8 mouse cellular contexts compared by ENCODE assay signal in genomic region chr19:23136202-23136850, GRCm38 (mm10). TPM values are rescaled to one million over a fixed set of nuclear protein-coding genes. Genes with fewer than 3 reads are reported as not detected.
DNase-seq lines count a peak whose midpoint lies in the region; ATAC-seq lines count a peak whose summit lies in the region.

No protein-coding gene starts in this region.

- intact Hi-C loops in left cerebral cortex, postnatal 36 days (cut with DNase I): no loop called here

- peak overlapping the region; percentile 91 for H3K4me2 ChIP-seq in forebrain, embryonic 15.5 days (replicated peaks)
- peak overlapping the region; percentile 82 for H3K4me2 ChIP-seq in midbrain, embryonic 12.5 days (replicated peaks)

- peak overlapping the region; percentile 94 for H3K4me3 ChIP-seq in megakaryocyte, embryonic 14.5 days (replicated peaks)
- H3K4me3 ChIP-seq in forebrain, embryonic 15.5 days: peak overlapping the region; percentile 45
- peak overlapping the region; percentile 58 for H3K4me3 ChIP-seq in hindbrain, embryonic 10.5 days
- peak overlapping the region; percentile 43 for H3K4me3 ChIP-seq in midbrain, embryonic 12.5 days

- no peak overlapping the region for H3K27ac ChIP-seq in forebrain, embryonic 15.5 days (replicated peaks)
- peak overlapping the region; percentile 79 for H3K27ac ChIP-seq in hindbrain, embryonic 10.5 days
- no peak overlapping the region; the same call in 1 of the 2 replicates for H3K27ac ChIP-seq in midbrain, embryonic 12.5 days (replicated peaks)

- peaks cover 70% of the 10 kb centered on the region for H3K4me1 ChIP-seq in megakaryocyte, embryonic 14.5 days
- H3K4me1 ChIP-seq in forebrain, embryonic 15.5 days: peaks cover 42% of the 10 kb centered on the region
- peaks cover 45% of the 10 kb centered on the region for H3K4me1 ChIP-seq in hindbrain, embryonic 10.5 days (replicated peaks)
- H3K4me1 ChIP-seq in midbrain, embryonic 12.5 days: peaks cover 38% of the 10 kb centered on the region

- peak overlapping the region; percentile 41 for H3K9ac ChIP-seq in forebrain, embryonic 15.5 days (replicated peaks)
- peak overlapping the region; percentile 53; the same call in 1 of the 2 replicates for H3K9ac ChIP-seq in midbrain, embryonic 12.5 days (replicated peaks)

- H3K36me3 ChIP-seq in megakaryocyte, embryonic 14.5 days (replicated peaks; ENCODE audit: low read length): no peaks in the 10 kb centered on the region
- H3K36me3 ChIP-seq in forebrain, embryonic 15.5 days: no peaks in the 10 kb centered on the region
- H3K36me3 ChIP-seq in hindbrain, embryonic 10.5 days: no peaks in the 10 kb centered on the region
- H3K36me3 ChIP-seq in midbrain, embryonic 12.5 days: no peaks in the 10 kb centered on the region

- H3K9me3 ChIP-seq in megakaryocyte, embryonic 14.5 days: no peaks in the 10 kb centered on the region
- H3K9me3 ChIP-seq in forebrain, embryonic 15.5 days: no peaks in the 10 kb centered on the region
- H3K9me3 ChIP-seq in hindbrain, embryonic 10.5 days: no peaks in the 10 kb centered on the region
- H3K9me3 ChIP-seq in midbrain, embryonic 12.5 days: no peaks in the 10 kb centered on the region

- WGBS in forebrain, embryonic 15.5 days: 2% methylated on average over 27 of the region's 27 CpGs
- under 1% methylated on average over 27 of the region's 27 CpGs for WGBS in hindbrain, embryonic 10.5 days
- WGBS in midbrain, embryonic 12.5 days: under 1% methylated on average over 27 of the region's 27 CpGs

- ATAC-seq in megakaryocyte, adult 5-6 weeks (ENCODE audit: poor library complexity, severe bottlenecking): no peak
- ATAC-seq in forebrain, embryonic 15.5 days (replicated peaks): no peak
- ATAC-seq in midbrain, embryonic 12.5 days (ENCODE audit: low FRiP score, low read depth): peak; percentile 3; the same call in 1 of the 2 replicates

- no peaks in the 10 kb centered on the region for H3K27me3 ChIP-seq in megakaryocyte, embryonic 14.5 days (replicated peaks)
- H3K27me3 ChIP-seq in forebrain, embryonic 15.5 days: peaks cover 35% of the 10 kb centered on the region
- peaks cover 79% of the 10 kb centered on the region for H3K27me3 ChIP-seq in hindbrain, embryonic 10.5 days (ENCODE audit: insufficient read depth, poor library complexity, severe bottlenecking)
- H3K27me3 ChIP-seq in midbrain, embryonic 12.5 days: peaks cover 68% of the 10 kb centered on the region

- DNase-seq in cerebellum, adult 11 months: peak; percentile 98
- peak; percentile 82 for DNase-seq in hindbrain, embryonic 10.5 days (ENCODE audit: low spot score)
- peak; percentile 71 to 75 for DNase-seq in left cerebral cortex, postnatal 36 days (ENCODE audit: low spot score in 2 of 2)
- DNase-seq in testis, postnatal 14 days (ENCODE audit: low spot score): peak; percentile 80

RNA-seq across cellular contexts. Expression of gene Klf9, which starts 4.7 kb away (rescaled TPM):
- polyA plus RNA-seq in megakaryocyte, embryonic 14.5 days (2012; ENCODE audit: insufficient read depth, low replicate concordance): 4.7 and 12.2 TPM in 2 replicates
- total RNA-seq in megakaryocyte, adult 5-6 weeks (2015): 7.0 and 9.4 TPM in 2 replicates
- total RNA-seq in megakaryocyte, adult 5-6 weeks (2017): 5.4 and 6.2 TPM in 2 replicates
- 2.4 and 2.5 TPM in 2 replicates for polyA plus RNA-seq in forebrain, embryonic 15.5 days (2015; fragmentation: Nextera tagmentation; extraction: Ambion mirVana)
- 1.1 and 1.2 TPM in 2 replicates for polyA plus RNA-seq in hindbrain, embryonic 10.5 days (2016; fragmentation: Nextera tagmentation; extraction: Ambion mirVana)
- 100 to 1,000 TPM; 205 to 209 TPM for total RNA-seq in left cerebral cortex, postnatal 36 days (2021)
- polyA plus RNA-seq in midbrain, embryonic 12.5 days (2016; fragmentation: Nextera tagmentation; extraction: Ambion mirVana): 0.80 and 1.1 TPM in 2 replicates

Comparison
In these comparisons a context has a peak if more than half of its experiments do, and no peak if none do; other contexts are left out.
1. H3K4me3 ChIP-seq: peak in every context shown above with its lines; median percentile 94 in megakaryocyte, embryonic 14.5 days; 58 in hindbrain, embryonic 10.5 days; 45 in forebrain, embryonic 15.5 days; 43 in midbrain, embryonic 12.5 days.